Mouse (Mus musculus) adrenal gland, adult 18-20 months (tissue): ENCODE results near the gene Abcg4. TPM values are rescaled to one million over a fixed set of nuclear protein-coding genes. Genes with fewer than 3 reads are reported as not detected.

Experiments used
- DNase-seq, 2 experiments: peaks; one replicate each; pipeline ENCODE4 v3.0.0; 2021 to 2022; ENCODE audit warnings: low spot score in 2 of 2
- total RNA-seq, 2 experiments: library from RNA; stranded (reverse); gene quantifications; 1 replicate in 1 of 2; 2 replicates in 1 of 2; pipeline ENCODE4 v1.2.3; 2021

The Abcg4 gene
- total RNA-seq, 2 experiments from 2014 or later: 16.1 to 30.7 TPM

GRCm38 (mm10) chr9:44286256-44286850 lies 2.1 kb downstream of the Abcg4 start:
- no peak for DNase-seq

- DNase-seq: no peak
These were observed 5.2 kb downstream of the Abcg4 start for GRCm38 (mm10) chr9:44283183-44283582.

- DNase-seq: no peak
These were observed 18.4 kb downstream of the Abcg4 start for GRCm38 (mm10) chr9:44269973-44270372.

- DNase-seq: no peak
These were observed 19.3 kb downstream of the Abcg4 start for GRCm38 (mm10) chr9:44269077-44269476.

- DNase-seq: no peak
These were observed 20.0 kb downstream of the Abcg4 start, which contains the start of gene Nlrx1 for GRCm38 (mm10) chr9:44268432-44268831. Gene Nlrx1 (minus strand): TSS chr9:44268599.

- peak; percentile 93 for DNase-seq
These were observed 20.4 kb downstream of the Abcg4 start for GRCm38 (mm10) chr9:44268027-44268360.

- DNase-seq: no peak
These were observed 20.9 kb downstream of the Abcg4 start for GRCm38 (mm10) chr9:44267319-44268026.

GRCm38 (mm10) chr9:44266478-44267226 lies 21.8 kb downstream of the Abcg4 start:
- no peak for DNase-seq

GRCm38 (mm10) chr9:44261388-44261787 lies 27.0 kb downstream of the Abcg4 start:
- no peak for DNase-seq

- no peak for DNase-seq
These were observed 29.4 kb downstream of the Abcg4 start for GRCm38 (mm10) chr9:44259014-44259413.

GRCm38 (mm10) chr9:44256213-44256612 lies 32.2 kb downstream of the Abcg4 start:
- DNase-seq: no peak

GRCm38 (mm10) chr9:44255136-44255521 lies 33.3 kb downstream of the Abcg4 start:
- no peak for DNase-seq

- DNase-seq: no peak
These were observed 33.8 kb downstream of the Abcg4 start for GRCm38 (mm10) chr9:44254508-44255135.

- no peak for DNase-seq
These were observed 35.0 kb downstream of the Abcg4 start for GRCm38 (mm10) chr9:44253441-44253840.

- DNase-seq: no peak
These were observed 37.1 kb downstream of the Abcg4 start, which contains the start of gene Pdzd3 for GRCm38 (mm10) chr9:44251314-44251713. Gene Pdzd3 (minus strand): TSS chr9:44251471.

GRCm38 (mm10) chr9:44250445-44250844 lies 38.0 kb downstream of the Abcg4 start:
- DNase-seq: no peak

- peak; percentile 58 to 61 for DNase-seq
These were observed 39.0 kb downstream of the Abcg4 start for GRCm38 (mm10) chr9:44249181-44250146.

- DNase-seq: no peak
These were observed 40.5 kb downstream of the Abcg4 start for GRCm38 (mm10) chr9:44247907-44248306.

GRCm38 (mm10) chr9:44243621-44244020 lies 44.8 kb downstream of the Abcg4 start:
- no peak for DNase-seq

GRCm38 (mm10) chr9:44241418-44241817 lies 47.0 kb downstream of the Abcg4 start:
- no peak for DNase-seq
